Mouse (Mus musculus): ENCODE data around the gene Galnt6.
A peak's percentile ranks its signal among the peaks of the same experiment; 100 is the strongest.
"Not testable (repeated sequence)": the region's sequence is repeated elsewhere in the genome, so short reads cannot be mapped to it uniquely, and the experiment has no call there.

Galnt6 gene

DNA sequence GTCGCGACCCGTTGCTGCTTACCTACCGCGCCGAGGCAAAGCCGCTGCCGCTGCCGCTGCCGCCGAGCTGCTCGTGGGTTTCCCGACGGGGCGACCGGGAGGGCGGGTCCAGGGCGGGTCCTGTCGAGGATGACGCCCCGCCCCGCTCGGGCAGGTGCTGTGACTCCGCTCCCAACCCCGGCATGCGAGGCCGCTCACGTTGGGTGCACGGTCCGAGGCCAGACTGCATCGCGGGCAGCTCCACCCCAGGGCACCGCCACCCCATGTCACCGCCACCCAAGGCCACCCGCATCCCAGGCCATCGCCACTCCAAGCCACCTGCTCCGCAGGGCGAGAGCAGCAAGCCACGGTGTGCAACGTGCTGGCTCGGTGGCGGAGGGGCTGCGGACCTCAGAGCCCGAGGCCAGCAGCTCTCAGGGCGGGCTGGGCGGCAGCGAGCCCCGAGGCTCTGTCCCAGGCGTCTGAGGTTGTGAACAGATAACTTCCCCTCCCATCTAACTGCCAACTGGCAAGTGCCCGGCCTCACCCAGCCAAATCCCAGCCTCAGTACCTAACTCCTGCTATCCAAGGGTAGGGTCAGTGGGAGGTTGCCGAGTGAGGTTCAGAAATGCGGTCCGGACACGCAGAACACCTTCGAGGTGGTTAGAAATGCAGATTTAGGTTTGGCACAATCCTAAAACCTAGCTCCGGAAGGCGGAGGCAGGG is at the start of gene Galnt6:
Galnt6 (minus strand) TSS at position 96 of the 705 bp plus-strand sequence.
- DNase-seq: no peak

DNA sequence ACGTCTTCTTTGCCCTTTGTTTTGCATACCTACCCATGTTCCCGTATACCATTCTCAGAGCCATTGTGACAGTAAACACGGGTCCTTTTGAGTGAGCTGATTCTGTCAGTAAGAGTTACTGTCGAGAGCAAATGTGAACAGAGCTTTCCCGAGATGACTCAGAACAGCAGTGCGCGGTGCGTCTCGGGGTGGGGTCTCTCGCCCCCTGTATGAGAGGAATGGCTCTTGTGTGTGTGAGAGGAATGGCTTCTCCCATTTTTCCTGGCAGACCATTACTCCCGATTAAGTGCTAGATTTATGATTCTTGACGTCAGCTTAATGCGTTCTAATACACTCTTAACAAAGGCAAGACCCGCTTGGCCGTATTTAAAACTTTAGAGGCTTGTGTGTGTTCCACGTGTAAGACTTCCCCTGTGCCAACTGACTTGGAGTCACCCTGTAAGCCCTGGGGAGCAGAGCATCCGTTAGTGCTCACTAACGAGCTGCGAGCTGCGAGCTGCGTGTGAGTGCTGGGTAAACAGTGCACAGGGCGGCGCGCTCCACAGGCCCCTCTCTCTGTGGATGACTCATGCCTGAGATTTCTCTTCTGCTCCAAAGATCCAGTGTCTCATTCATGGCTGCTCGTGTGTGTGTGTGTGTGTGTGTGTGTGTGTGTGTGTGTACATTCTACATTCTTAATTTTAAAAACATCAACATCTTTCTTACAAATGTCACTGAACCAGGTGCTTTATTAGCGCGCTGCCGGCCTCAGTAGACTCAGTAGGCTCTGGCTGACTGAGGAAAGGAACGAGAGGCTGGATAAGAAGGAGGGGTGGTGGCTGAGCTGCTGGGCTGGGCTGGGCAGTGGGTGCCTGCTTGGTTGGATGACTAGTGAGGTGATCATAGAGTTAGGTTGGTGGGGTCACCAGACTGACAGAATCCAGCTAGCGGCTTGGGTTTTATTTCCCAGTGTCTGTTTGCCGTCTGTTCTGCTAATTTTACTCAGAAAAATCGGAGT is 48.1 kb upstream of the Galnt6 start:
- DNase-seq: no peak

DNA sequence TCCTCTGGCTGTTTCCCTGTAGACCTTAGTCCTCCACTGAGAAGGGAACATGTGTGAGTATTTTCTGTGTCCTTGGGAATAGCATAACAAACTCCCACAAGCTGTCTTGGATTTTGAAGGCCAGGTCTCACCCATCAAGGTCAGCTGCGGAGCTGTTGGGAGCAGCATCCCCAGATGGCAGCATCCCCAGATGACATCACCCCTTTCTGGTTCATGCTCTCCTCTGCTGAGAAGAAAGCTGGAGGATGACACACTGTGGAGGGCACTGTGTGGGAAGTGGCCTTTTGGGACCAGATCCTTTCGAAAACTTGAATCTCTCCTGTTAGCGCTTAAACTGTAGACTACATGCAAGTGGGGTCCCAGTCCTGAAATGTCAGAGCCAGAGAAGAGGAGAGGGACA is 47.2 kb upstream of the Galnt6 start:
- DNase-seq: no peak

- no peak for DNase-seq
Observed at GRCm38 (mm10) chr15:100775189-100776166, 46.3 kb upstream of the Galnt6 start.

GRCm38 (mm10) chr15:100773859-100774258 is 44.7 kb upstream of the Galnt6 start:
- DNase-seq: not testable (repeated sequence)

DNA sequence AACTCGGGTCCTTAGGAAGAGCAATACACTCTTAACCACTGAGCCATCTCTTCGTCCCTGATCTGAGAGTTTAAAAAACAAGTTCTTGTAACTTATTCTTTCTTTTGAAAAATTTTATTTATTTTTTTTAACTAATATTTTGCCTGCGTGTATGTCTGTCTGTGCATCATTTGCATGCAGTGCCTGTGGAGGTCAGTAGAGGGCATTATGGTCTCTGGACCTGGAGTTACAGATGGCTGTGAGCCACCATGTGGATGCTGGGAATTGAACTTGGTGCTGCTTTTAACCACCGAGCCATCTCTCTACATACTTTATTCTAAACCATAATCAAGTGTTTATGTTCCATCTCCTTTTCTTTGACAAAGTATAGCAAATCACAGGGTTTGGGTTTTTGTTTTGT is 43.5 kb upstream of the Galnt6 start:
- DNase-seq: no peak

DNA sequence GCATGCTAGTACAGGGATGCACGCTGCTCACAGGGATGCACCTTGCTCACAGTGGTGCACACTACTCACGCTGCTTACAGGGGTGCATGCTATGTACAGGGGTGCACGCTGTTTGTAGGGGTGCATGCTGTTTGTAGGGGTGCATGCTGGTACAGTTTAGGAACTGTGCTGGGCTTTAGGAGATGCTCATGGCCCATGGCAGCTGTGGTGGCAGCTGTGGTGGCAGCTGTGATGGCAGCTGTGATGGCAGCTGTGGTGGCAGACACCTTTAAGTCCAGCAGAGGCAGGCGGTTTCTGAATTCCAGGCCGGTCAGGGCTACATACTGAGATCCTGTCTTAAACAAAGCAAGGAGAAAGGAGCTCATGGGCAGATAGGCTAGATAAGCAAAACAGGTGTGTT is 41.2 kb upstream of the Galnt6 start:
- DNase-seq: no peak

- not testable (repeated sequence) for DNase-seq
Observed at GRCm38 (mm10) chr15:100769023-100769422, 39.8 kb upstream of the Galnt6 start.

DNA sequence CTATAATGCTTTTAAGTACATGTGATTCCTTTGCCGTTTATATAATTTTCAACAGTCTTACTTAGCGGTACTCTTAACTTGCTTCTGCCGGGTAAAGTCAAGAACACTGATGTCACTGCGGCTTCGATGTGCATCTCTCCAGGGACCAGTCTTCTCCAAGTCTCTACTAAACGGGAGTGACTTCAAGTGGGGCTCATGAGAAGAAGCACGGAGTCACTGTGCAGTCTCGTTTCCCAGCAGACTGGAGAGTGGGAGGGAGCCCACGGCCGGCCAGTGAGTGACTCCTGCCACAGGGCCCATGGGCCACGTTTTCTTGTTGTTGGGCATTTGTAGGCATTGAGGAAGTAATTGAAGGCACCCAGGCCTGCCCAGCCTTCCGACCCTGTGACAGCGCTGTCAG is 38.7 kb upstream of the Galnt6 start:
- DNase-seq: no peak

DNA sequence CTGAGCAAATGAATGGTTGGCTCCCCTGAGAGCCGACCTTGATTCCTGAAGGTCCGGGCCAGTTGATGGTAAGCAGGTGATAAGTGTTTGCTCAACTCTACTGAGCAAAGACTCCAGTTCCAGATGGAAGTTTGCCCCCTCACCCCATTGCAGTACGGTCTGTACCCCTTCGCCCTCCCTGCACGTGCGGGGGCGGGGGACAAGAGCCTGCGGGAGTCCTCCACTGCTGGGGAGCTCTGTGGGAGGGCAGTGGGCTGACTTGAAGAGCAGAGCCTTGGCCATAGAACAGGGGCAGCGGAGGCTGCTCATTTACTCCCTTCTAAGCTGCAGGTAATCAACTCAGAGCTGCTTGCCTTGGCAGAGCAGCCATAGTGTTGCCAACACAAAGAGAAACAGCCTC is 37.6 kb upstream of the Galnt6 start:
- DNase-seq: no peak

DNA sequence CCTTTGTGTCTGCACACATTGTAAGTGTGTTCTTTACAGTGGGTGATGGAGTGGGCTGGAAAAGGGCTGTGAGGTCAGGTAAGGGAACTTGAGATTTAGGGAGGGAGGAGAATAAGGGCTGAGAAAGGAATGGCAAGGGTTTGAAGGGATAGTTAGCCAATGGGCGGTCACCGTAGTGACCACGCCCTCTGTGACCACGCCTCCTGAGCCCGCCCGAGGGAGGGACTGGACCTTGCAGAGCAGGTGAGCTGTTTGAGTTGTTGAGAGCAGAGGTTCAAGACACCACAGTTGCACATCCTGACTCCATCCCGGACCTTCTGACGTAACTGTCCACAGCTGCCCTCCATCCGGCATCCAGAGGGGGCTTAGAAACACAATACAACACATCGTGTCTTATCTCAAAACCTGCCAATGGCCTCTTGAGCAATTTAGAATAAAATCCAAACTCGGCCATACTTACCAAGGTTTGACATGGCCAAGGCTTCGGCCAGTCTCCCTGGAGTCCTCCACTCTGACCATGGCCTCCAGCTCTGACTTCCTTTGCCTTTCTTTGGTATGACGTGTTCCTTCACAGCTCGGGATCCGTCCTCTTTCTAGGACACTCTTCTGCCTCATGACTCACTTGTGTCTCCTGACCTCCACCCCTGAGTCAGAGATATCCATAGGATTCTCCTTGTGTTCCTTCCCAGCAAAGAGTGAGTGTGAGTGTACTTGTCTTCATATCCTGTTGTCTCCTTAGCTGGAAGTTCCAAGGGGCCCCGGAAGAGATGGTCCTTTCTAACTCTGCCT is 35.2 kb upstream of the Galnt6 start:
- DNase-seq: no peak

DNA sequence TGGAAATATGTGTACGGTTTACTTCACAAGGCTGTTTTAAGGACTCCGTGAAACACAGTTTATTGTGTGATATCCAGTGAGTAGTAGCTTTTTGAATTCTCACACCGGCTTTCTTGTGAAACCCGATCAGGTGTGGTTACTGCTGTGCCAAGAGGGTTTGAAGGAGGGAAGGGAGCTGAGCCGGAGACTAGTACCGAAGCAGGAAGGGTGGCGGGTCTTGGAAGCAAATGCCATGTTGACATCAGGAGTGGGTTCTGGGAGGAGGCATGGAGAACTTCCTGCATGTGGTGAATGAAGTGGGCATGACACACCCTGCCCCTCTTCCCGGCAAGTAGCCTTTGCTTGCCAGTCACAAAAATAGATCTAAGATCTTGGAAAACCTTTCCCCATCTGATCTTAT is 33.5 kb upstream of the Galnt6 start:
- no peak for DNase-seq

DNA sequence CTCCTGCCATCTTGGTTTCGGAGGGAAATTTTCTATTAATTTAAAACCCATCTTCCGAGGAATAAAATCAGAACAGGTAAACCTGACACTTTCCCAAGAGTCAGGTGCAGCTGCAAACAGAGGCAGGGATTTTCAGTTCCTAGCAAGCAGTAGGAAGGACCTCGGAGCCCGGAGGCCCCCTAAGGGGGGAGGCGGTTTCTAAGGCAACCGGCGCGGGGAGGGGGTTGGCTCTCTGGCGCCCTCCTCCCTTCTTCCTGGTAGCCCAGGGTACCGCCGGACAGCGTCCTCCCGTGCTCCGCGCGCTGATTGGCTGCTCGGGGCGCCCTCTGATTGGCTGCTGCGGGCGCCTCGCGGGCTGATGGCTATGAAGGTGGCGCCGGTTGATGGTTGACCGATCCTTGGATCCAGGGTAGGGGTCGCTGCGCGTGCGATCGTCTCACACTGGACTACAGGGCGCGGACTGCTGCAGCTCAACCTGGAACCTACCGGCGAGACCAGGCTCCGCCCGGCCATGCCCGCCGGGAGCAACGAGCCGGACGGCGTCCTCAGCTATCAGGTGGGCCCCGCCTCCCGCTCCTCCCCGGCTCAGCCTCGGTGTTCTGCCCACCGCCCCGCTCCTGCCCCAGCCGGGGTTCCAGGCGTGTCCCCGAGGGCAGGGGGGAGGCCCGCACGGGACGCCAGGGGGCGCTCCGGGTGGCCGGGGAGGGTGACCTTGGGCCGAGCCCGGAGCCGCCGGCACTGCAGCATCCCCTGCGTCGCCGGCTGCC is 32.4 kb upstream of the Galnt6 start, which contains the start of gene Slc4a8:
Slc4a8 (plus strand) TSS at position 329 of the 767 bp plus-strand sequence.
- peak; percentile 93 for DNase-seq

DNA sequence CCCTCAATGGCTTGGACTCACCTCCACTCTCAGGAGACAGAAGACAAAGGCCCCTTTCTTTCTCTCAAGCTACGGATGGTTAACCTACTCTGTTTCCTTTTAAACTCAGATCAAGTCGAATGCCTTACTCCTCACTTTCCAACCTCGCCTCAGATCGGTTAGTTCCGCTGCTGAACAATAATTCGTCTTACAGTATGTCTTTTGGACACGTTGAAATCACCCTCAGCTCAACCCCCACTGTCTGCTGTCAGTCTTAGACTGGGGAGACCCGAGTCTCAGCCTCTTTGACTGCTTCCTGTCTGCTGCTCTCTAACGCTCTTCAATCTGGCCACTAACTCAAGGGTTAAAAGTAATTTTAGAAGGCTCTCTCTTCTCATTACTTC is 31.9 kb upstream of the Galnt6 start:
- no peak for DNase-seq

- no peak for DNase-seq
Observed at GRCm38 (mm10) chr15:100759286-100759685, 30.1 kb upstream of the Galnt6 start.

DNA sequence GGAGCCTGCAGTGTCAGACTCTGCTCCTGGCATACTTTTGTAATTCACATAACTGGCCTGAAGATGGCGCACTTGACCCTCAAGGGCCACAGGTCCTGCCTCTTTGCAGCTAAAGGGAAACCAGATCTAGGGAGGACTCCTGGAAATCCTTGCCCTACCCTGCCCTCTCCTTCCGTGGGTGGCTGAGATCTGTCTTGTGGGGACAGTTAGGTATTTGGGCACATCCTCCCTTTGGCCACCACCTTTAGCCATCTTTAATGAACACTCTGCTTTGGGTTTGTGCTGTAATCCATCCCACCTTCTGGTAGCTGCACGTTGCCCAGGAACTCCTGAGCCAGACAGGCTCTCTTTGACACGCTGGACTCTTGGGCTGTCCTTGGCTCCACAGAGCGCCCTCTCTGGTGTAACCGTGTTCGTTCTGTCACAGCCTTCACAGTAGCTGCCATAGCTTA is 28.4 kb upstream of the Galnt6 start:
- peak; percentile 48 for DNase-seq

DNA sequence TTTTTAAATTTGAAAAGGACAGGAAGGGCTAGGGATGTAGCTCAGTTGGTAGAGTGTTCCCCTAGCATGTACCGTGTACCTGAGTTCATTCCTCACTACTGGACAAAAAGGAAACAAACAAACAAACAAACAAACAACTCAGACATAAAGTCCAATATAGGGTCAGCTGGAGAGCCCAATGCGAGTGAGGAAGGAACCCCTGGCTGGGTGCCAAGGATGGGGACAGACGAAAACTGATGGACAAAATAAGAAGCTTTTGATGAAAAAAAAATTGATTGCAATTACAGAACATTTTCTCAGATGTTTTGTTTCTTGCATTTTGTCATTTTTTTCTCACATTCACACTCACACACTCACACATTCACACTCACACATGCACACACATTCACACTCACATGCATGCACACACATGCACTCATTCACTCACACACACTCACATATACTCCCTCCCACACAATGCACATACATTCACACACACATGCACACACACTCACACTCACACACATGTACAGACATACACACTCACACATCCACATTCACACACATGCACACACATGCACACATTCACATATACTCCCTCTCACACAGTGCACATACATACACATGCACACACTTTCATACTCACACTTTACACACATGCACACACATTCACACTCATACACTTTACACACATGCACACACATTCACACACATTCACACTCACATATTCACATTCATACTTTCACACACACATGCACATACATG is 26.9 kb upstream of the Galnt6 start:
- DNase-seq: peak; percentile 50

DNA sequence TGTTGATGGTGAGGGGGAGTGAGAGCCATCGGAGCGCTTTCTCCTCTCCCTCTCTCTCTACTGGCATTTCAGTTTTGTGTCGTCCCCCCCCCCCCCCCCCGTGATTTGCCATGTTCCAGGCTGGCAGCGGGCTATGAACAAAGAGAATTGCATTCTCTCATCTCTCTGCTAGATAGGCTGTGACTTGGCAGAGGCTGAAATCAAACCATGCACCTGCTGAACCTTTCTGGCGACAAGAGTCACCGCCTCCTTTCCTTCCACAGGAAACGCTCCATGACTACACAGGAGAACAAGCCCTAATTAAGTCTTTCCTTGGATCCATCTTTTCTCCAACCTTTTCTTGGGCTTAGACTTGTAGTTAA is 26.3 kb upstream of the Galnt6 start:
- DNase-seq: no peak

- DNase-seq: no peak
Observed at GRCm38 (mm10) chr15:100754805-100755497, 25.8 kb upstream of the Galnt6 start.

DNA sequence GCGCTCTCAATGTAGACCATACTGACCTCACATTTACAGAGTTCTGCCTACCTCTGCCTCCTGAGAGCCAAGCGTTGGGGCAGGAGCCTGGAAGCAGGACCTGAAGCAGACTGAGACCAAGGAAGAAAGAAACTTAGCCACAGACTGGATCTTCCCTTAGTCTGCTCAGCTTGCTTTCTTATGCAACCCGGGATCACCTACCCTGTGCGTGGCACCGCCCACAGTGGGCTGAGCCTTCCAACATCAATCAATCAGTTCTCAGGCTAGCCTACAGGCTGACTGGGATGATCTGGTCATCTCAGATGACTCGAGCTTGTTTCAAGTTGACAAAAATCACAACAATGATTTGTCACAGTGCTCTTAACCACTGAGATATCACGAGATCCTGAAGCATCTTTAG is 24.9 kb upstream of the Galnt6 start:
- DNase-seq: no peak

Measured in right cerebral cortex, postnatal 4 days (tissue).